Comparison of ENCODE assay signal across 25 mouse cellular contexts in the genomic region with DNA sequence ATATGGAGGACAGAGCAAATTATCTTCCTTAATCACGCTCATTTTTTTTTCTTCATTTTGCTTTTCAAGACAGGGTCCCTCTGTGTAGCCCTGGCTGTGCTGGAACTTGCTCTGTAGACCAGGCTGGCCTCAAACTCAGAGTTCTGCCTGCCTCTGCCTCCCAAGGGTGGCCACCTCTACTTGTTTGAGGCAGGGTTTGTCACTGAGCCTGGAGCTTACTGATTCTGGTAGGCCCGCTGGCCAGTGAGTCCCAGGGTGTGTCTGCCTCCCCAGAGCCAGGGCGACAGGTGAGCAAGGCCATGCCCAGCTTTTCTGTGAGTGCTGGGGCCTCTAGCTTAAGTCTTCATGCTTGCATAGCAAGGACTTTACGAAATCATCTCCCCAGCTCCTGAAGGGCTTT. TPM values are rescaled to one million over a fixed set of nuclear protein-coding genes. Genes with fewer than 3 reads are reported as not detected.
A peak's percentile ranks its signal among the peaks of the same experiment; 100 is the strongest.
DNase-seq lines count a peak whose midpoint lies in the region; ATAC-seq and TF ChIP-seq lines count a peak whose summit lies in the region.
"Had no signal": no experiment of that assay in that cellular context is flagged by ENCODE, and none has a peak within 500 bp of the region (broad histone marks: within the 10 kb centered on the region; RNA-seq: fewer than 3 reads in every experiment).

No protein-coding gene starts in this region.

- no peak overlapping the region for H3K9ac ChIP-seq in heart, adult 2 months (ENCODE audit: low read depth, low read length)
- no peak overlapping the region for H3K9ac ChIP-seq in stomach, postnatal 0 days (ENCODE audit: low read length)
- H3K9ac ChIP-seq: embryonic facial prominence, embryonic 13.5 days; embryonic facial prominence, embryonic 15.5 days; forebrain, embryonic 12.5 days had no signal

- no peak overlapping the region for H3K4me2 ChIP-seq in stomach, postnatal 0 days (replicated peaks; ENCODE audit: low read depth)
- H3K4me2 ChIP-seq: embryonic facial prominence, embryonic 13.5 days; embryonic facial prominence, embryonic 15.5 days; forebrain, embryonic 12.5 days had no signal

- no peak for TF ChIP-seq EP300 in heart, adult 2 months (IDR thresholded peaks at IDR 0.05; ENCODE audit: insufficient read depth, low read depth, low read length)
- TF ChIP-seq EP300 in stomach, postnatal 0 days (optimal IDR thresholded peaks at IDR 0.05): no peak

- TF ChIP-seq CTCF in gastrocnemius, adult 2 months (IDR thresholded peaks at IDR 0.05): no peak
- no peak for TF ChIP-seq CTCF in heart, adult 2 months (IDR thresholded peaks at IDR 0.05)
- TF ChIP-seq CTCF in stomach, postnatal 0 days (IDR thresholded peaks at IDR 0.05; ENCODE audit: low read depth): no peak

- DNase-seq in gastrocnemius, adult 2 months: no peak
- DNase-seq in gastrocnemius, postnatal 4 days (ENCODE audit: low spot score in 2 of 2): no peak
- no peak for DNase-seq in heart, adult 2 months
- no peak for DNase-seq in heart, postnatal 14 days
- no peak for DNase-seq in stomach, postnatal 0 days (ENCODE audit: low spot score)
- DNase-seq: adrenal gland, postnatal 14 days; B cell, adult 2 months; cerebellum, adult 11-12 months; cerebellum, adult 2 months; cerebellum, adult 9-10 months; cerebellum, postnatal 10 days; cerebellum, postnatal 25 days; embryo, embryonic 11 days had no signal

- no peaks in the 10 kb centered on the region for H3K79me2 ChIP-seq in heart, adult 2 months (replicated peaks; ENCODE audit: control insufficient read depth, insufficient read depth, low read length)

- no peak overlapping the region for H3K4me3 ChIP-seq in gastrocnemius, adult 2 months
- H3K4me3 ChIP-seq in heart, adult 2 months: no peak overlapping the region
- H3K4me3 ChIP-seq in stomach, postnatal 0 days (ENCODE audit: low read depth, low read length): no peak overlapping the region
- H3K4me3 ChIP-seq: embryonic facial prominence, embryonic 13.5 days; embryonic facial prominence, embryonic 15.5 days; erythroblast, embryonic 14.5 days; forebrain, embryonic 10.5 days; forebrain, embryonic 12.5 days had no signal

- intact Hi-C loops in gastrocnemius, adult 2 months (cut with DNase I): no loop called here
- intact Hi-C loops in heart, adult 2 months (cut with DNase I): loop anchor here (5.0 kb wide), 1 partner anchor 334 kb away; the partner anchor contains the start of genes Aimp2 and Pms2
- intact Hi-C loops in heart, postnatal 14 days (cut with DNase I): no loop called here

- H3K27me3 ChIP-seq in heart, adult 2 months (ENCODE audit: control insufficient read depth, insufficient read depth, low read length): no peaks in the 10 kb centered on the region
- H3K27me3 ChIP-seq in stomach, postnatal 0 days (ENCODE audit: control insufficient read depth, insufficient read depth, low read length): no peaks in the 10 kb centered on the region
- H3K27me3 ChIP-seq: CH12.LX; embryonic facial prominence, embryonic 13.5 days; embryonic facial prominence, embryonic 15.5 days; forebrain, embryonic 12.5 days; Patski had no signal

- 96% methylated on average over 4 of the region's 4 CpGs for WGBS in heart, adult 2 months
- WGBS in stomach, postnatal 0 days: 83% methylated on average over 4 of the region's 4 CpGs

- ATAC-seq in stomach, postnatal 0 days (ENCODE audit: low FRiP score, low TSS enrichment): no peak
- ATAC-seq: activated CD4-positive, CD25-positive, alpha-beta regulatory T cell, adult 4 months; CD4-positive, CD25-positive, alpha-beta regulatory T cell, adult 4 months; forebrain, embryonic 14.5 days; forebrain, embryonic 16.5 days; Patski had no signal

- H3K9me3 ChIP-seq in stomach, postnatal 0 days (ENCODE audit: control insufficient read depth, low read length): no peaks in the 10 kb centered on the region
- H3K9me3 ChIP-seq: embryonic facial prominence, embryonic 13.5 days; embryonic facial prominence, embryonic 15.5 days; forebrain, embryonic 10.5 days; forebrain, embryonic 12.5 days; G1E had no signal

- peaks cover 18% of the 10 kb centered on the region for H3K4me1 ChIP-seq in heart, adult 2 months (ENCODE audit: control insufficient read depth, insufficient read depth, low read length)
- H3K4me1 ChIP-seq in stomach, postnatal 0 days (replicated peaks; ENCODE audit: control insufficient read depth, insufficient read depth): no peaks in the 10 kb centered on the region
- H3K4me1 ChIP-seq: embryonic facial prominence, embryonic 13.5 days; forebrain, embryonic 10.5 days; forebrain, embryonic 12.5 days had no signal

- H3K36me3 ChIP-seq in heart, adult 2 months (ENCODE audit: control insufficient read depth, insufficient read depth, low read length): no peaks in the 10 kb centered on the region; the same call in 1 of the 2 replicates
- H3K36me3 ChIP-seq in stomach, postnatal 0 days (ENCODE audit: control insufficient read depth, insufficient read depth, low read length): no peaks in the 10 kb centered on the region
- H3K36me3 ChIP-seq: embryonic facial prominence, embryonic 13.5 days; embryonic facial prominence, embryonic 15.5 days; forebrain, embryonic 10.5 days; forebrain, embryonic 12.5 days; G1E had no signal

- peak overlapping the region; percentile 61 for H3K27ac ChIP-seq in gastrocnemius, adult 2 months
- H3K27ac ChIP-seq in heart, adult 2 months: peak overlapping the region; percentile 20; the same call in 1 of the 2 replicates
- peak overlapping the region; percentile 13; the same call in 1 of the 2 replicates for H3K27ac ChIP-seq in stomach, postnatal 0 days (replicated peaks)
- H3K27ac ChIP-seq: embryonic facial prominence, embryonic 13.5 days; embryonic facial prominence, embryonic 15.5 days; forebrain, embryonic 10.5 days; forebrain, embryonic 12.5 days had no signal

- TF ChIP-seq POLR2A in heart, adult 2 months (IDR thresholded peaks at IDR 0.05; ENCODE audit: insufficient read depth, low read depth, low read length): no peak

RNA-seq across cellular contexts. Expression of gene Rac1, which starts 45.2 kb away (rescaled TPM):
- total RNA-seq in gastrocnemius, adult 2 months (2021): 100 to 1,000 TPM; 211 to 236 TPM
- 100 to 1,000 TPM; 284 to 299 TPM for total RNA-seq in gastrocnemius, postnatal 4 days (2021)
- total RNA-seq in heart, adult 2 months (2021): 100 to 1,000 TPM; 219 to 231 TPM
- 204 and 351 TPM in 2 replicates for polyA plus RNA-seq in heart, adult 2 months (2012; rRNA removed)
- total RNA-seq in heart, postnatal 14 days (2021): 100 to 1,000 TPM; 257 to 259 TPM
- 345 and 377 TPM in 2 replicates for polyA plus RNA-seq in stomach, postnatal 0 days (2015; fragmentation: Nextera tagmentation; extraction: Ambion mirVana)

RNA-seq across cellular contexts. Expression of gene Cyth3, which starts 49.2 kb away (rescaled TPM):
- 10 to 100 TPM; 10.7 to 15.8 TPM for total RNA-seq in gastrocnemius, adult 2 months (2021)
- 10 to 100 TPM; 50.2 to 67.5 TPM for total RNA-seq in gastrocnemius, postnatal 4 days (2021)
- 10 to 100 TPM; 26.1 to 44.6 TPM for total RNA-seq in heart, adult 2 months (2021)
- 25.1 and 39.2 TPM in 2 replicates for polyA plus RNA-seq in heart, adult 2 months (2012; rRNA removed)
- 10 to 100 TPM; 62.2 to 66.8 TPM for total RNA-seq in heart, postnatal 14 days (2021)
- polyA plus RNA-seq in stomach, postnatal 0 days (2015; fragmentation: Nextera tagmentation; extraction: Ambion mirVana): 32.7 and 34.6 TPM in 2 replicates
